Mouse (Mus musculus): ENCODE measurements around the gene Scyl3.

DNA sequence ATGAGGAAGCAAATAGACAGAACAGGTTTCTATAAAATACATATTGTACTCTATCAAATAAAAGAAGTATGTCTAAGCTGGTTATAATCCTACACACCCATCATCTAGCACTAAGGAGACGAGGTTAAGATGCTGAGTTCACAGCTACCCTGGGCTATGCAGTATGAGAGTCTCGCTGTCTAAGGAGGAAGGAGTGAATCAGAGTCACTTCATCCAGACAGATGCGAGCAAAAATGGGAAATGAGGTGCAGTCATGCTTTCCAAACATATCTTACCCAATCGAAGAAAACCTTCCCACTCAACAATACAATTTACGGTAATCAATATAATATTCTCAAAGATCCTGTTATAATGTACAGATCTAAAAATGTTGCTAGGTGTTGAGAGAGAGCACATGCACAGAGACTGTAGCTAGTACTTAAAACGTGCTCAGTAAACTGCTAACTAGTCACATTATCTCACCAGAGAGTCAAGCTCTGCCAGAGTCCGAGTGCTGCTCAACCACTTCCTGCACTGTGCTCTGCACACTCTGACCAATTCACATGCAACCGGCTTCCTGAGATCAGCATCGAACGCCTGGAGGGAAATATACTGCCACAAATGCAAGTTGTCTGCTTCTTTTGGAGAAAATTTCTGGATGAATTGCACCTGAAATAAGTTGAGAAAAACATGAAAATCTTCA is 35.2 kb downstream of the Scyl3 start:
- no peak for TF ChIP-seq CTCF (IDR thresholded peaks at IDR 0.05; ENCODE audit: low read depth)
- no peak for TF ChIP-seq EP300 (IDR thresholded peaks at IDR 0.05; ENCODE audit: low read depth)

Data from liver, embryonic 14.5 days (tissue).